Mouse (Mus musculus) olfactory bulb, adult 2 months (tissue): Measurements from ENCODE around the gene Bank1.

ENCODE experiments used
- CTCF ChIP-seq: fragments of 200-500 bp; IDR thresholded peaks from 2 replicates; pipeline ENCODE4 v1.5.1; 2012; ENCODE audit warnings: low read depth, mild to moderate bottlenecking, low read length, moderate library complexity; ENCODE audit not compliant: insufficient read depth
- POLR2A ChIP-seq: fragments of 200-500 bp; IDR thresholded peaks from 2 replicates; pipeline ENCODE4 v1.6.1; 2012; ENCODE audit warnings: mild to moderate bottlenecking, low read depth, low read length, moderate library complexity; ENCODE audit not compliant: insufficient read depth

- TF ChIP-seq CTCF (no peak), POLR2A (no peak)
Observed at GRCm38 (mm10) chr3:136007846-136008245, 318.0 kb downstream of the Bank1 start.
